Mouse (Mus musculus) neural tube, embryonic 11.5 days (tissue): ENCODE results near the gene Adamtsl5. TPM values are rescaled to one million over a fixed set of nuclear protein-coding genes. Genes with fewer than 3 reads are reported as not detected.

Source experiments
- ATAC-seq: fragments of 200-750 bp; cut with Nextera tagmentation; 2 replicates; pipeline ENCODE4 v1.8.0; 2017; ENCODE audit warnings: moderate number of reproducible peaks, mild to moderate bottlenecking, moderate TSS enrichment, moderate library complexity; ENCODE audit not compliant: insufficient read depth, low FRiP score, low TSS enrichment
- DNase-seq: peaks from one replicate; pipeline ENCODE4 v3.0.0-alpha.2; 2015; ENCODE audit warnings: low spot score
- H3K27ac ChIP-seq: fragments of 300-500 bp; sonication (generic); 2 replicates; pipeline ENCODE4 v1.5.1; 2014; ENCODE audit warnings: low read depth, mild to moderate bottlenecking, low read length
- H3K27me3 ChIP-seq: fragments of 300-500 bp; sonication (generic); 2 replicates; pipeline ENCODE4 v1.6.1; 2014; ENCODE audit warnings: mild to moderate bottlenecking, low read length, mixed read lengths; ENCODE audit not compliant: control insufficient read depth, insufficient read depth
- H3K36me3 ChIP-seq: fragments of 300-500 bp; sonication (generic); 2 replicates; pipeline ENCODE4 v1.6.1; 2014; ENCODE audit warnings: mild to moderate bottlenecking, low read length, moderate library complexity, mixed read lengths; ENCODE audit not compliant: control insufficient read depth, insufficient read depth
- H3K4me1 ChIP-seq: fragments of 300-500 bp; sonication (generic); 2 replicates; pipeline ENCODE4 v1.6.1; 2014; ENCODE audit warnings: low read length, mixed read lengths; ENCODE audit not compliant: control insufficient read depth, insufficient read depth
- H3K4me2 ChIP-seq: fragments of 300-500 bp; sonication (generic); 2 replicates; pipeline ENCODE4 v1.6.1; 2014; ENCODE audit warnings: low read depth, mild to moderate bottlenecking, moderate library complexity
- H3K4me3 ChIP-seq: fragments of 300-500 bp; sonication (generic); 2 replicates; pipeline ENCODE4 v1.5.1; 2014; ENCODE audit warnings: low read depth, low read length
- H3K9ac ChIP-seq: fragments of 300-500 bp; sonication (generic); 2 replicates; pipeline ENCODE4 v1.6.1; 2014; ENCODE audit warnings: mild to moderate bottlenecking, low read length
- H3K9me3 ChIP-seq: fragments of 300-500 bp; sonication (generic); 2 replicates; pipeline ENCODE4 v1.6.1; 2016; ENCODE audit warnings: low read length; ENCODE audit not compliant: control insufficient read depth
- WGBS: fragments of 180-500 bp; shearing (Covaris S2); extraction: QIAGEN DNeasy Blood & Tissue Kit; methylation state at CpG from one replicate; pipeline ENCODE4 v1.1.7; 2014; 5-methylcytosine and 5-hydroxymethylcytosine counted together
- polyA plus RNA-seq: library from polyadenylated mRNA; unstranded; fragments of >200 nt; fragmentation: Nextera tagmentation; extraction: Ambion mirVana; gene quantifications from 2 replicates; pipeline ENCODE4 v1.2.1, GENCODE M21; 2014

The Adamtsl5 gene
- polyA plus RNA-seq, 1 experiment from 2014 or later: 0.17 TPM

DNA sequence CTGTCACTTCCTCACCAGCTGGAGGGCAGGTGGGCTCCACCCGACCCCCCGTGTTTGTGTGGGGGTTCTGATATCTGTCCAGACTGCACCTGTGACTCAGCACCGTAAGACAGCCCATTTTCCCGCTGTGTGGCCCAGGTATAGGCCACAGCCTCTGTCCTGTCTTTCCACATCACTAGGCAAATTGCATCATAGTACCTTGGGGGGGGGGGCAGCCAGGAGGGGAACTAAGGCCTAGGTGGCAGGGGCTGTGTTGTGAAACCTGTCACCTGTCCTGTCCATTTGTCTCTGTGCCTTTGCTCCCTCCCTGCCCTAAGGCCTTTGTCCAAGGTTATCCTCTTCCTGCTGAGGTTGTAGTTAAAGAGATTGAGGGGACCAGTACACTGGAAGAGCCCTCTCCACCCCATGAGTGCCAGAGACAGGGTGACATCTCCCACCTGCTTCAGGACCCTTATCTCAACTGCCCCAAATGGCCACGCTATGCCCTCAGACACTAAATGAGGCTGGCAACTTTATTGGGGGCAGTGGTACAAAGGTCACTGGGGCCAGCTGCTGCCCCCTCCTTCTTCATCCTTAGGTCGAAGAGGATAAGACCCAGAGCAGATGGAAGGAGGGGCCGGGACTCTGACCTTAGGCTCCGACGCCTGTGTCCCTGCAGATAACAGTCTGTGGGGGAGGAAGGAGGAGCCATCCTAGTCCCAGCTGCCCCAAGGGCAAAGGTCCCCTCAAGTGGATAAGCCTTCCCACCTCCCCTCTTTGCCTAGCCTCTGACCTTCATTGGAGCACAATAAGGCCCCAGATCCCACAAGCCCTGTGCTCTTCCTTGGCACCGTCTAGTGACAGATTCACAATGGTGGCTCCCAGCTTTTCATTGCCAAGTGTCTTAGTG lies 16.3 kb downstream of the Adamtsl5 start:
- no peak overlapping the region for H3K4me2 ChIP-seq
- peaks cover 7% of the 10 kb centered on the region for H3K4me1 ChIP-seq
- 68% methylated on average over 10 of the region's 10 CpGs for WGBS
- H3K36me3 ChIP-seq: no peaks in the 10 kb centered on the region
- no peak overlapping the region for H3K9ac ChIP-seq
- H3K4me3 ChIP-seq: no peak overlapping the region
- H3K27ac ChIP-seq: no peak overlapping the region
- DNase-seq (no peak), ATAC-seq (no peak)
- H3K9me3 ChIP-seq: no peaks in the 10 kb centered on the region
- peaks cover 3% of the 10 kb centered on the region for H3K27me3 ChIP-seq

- Histone ChIP-seq H3K27ac (no peak overlapping the region), H3K9ac (no peak overlapping the region), H3K27me3 (peaks cover 3% of the 10 kb centered on the region), H3K4me3 (no peak overlapping the region), H3K9me3 (no peaks in the 10 kb centered on the region), H3K4me2 (peak overlapping the region; percentile 81), H3K36me3 (no peaks in the 10 kb centered on the region), H3K4me1 (peaks cover 7% of the 10 kb centered on the region)
- WGBS: 86% methylated on average over 2 of the region's 2 CpGs
- DNase-seq (no peak), ATAC-seq (no peak)
These were observed 17.3 kb downstream of the Adamtsl5 start for GRCm38 (mm10) chr10:80330888-80331287.

DNA sequence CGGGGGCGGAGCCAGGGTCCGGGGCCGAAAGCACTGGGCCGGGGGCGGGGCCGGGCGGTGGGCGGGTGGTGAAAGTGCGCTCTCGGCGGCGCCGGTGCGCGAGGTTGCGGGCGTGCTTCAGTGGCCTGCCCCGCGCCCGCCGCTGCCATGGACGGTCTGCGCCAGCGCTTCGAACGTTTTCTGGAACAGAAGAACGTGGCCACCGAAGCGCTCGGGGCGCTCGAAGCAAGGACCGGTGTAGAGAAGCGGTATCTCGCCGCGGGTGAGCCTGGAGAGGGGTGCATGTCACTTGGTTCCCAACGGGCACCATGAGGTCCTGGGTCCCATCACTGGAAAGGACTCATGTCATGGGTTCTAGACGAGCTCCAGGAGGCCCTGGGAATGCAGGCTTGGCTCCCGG lies 18.1 kb downstream of the Adamtsl5 start:
- ATAC-seq: no peak
- H3K9me3 ChIP-seq: no peaks in the 10 kb centered on the region
- WGBS: under 1% methylated on average over 33 of the region's 41 CpGs

GRCm38 (mm10) chr10:80329273-80330081 lies 18.7 kb downstream of the Adamtsl5 start, which contains the start of the genes Pcsk4 and Reep6:
Pcsk4 (minus strand) TSS chr10:80329498.
Reep6 (plus strand) TSS chr10:80329953.
- 6% methylated on average over 33 of the region's 36 CpGs for WGBS
- Histone ChIP-seq H3K4me3 (peak within 1 kb of the TSS; percentile 37), H3K27ac (no peak within 1 kb of the TSS), H3K4me2 (peak within 1 kb of the TSS; percentile 81), H3K9me3 (no peaks in the 10 kb centered on the region), H3K36me3 (no peaks in the 10 kb centered on the region), H3K4me1 (peaks cover 7% of the 10 kb centered on the region), H3K27me3 (peaks cover 3% of the 10 kb centered on the region), H3K9ac (peak within 1 kb of the TSS; percentile 44)
- ATAC-seq: peak; percentile 95
- DNase-seq: peak; percentile 99

More for the DNA sequence above, 18.1 kb downstream of the Adamtsl5 start:
- H3K9ac ChIP-seq: peak overlapping the region; percentile 44; the same call in 1 of the 2 replicates
- H3K27me3 ChIP-seq: peaks cover 3% of the 10 kb centered on the region
- no peak for DNase-seq
- no peaks in the 10 kb centered on the region for H3K36me3 ChIP-seq
- H3K4me3 ChIP-seq: peak overlapping the region; percentile 37
- no peak overlapping the region for H3K27ac ChIP-seq
- H3K4me2 ChIP-seq: peak overlapping the region; percentile 81
- peaks cover 7% of the 10 kb centered on the region for H3K4me1 ChIP-seq

DNA sequence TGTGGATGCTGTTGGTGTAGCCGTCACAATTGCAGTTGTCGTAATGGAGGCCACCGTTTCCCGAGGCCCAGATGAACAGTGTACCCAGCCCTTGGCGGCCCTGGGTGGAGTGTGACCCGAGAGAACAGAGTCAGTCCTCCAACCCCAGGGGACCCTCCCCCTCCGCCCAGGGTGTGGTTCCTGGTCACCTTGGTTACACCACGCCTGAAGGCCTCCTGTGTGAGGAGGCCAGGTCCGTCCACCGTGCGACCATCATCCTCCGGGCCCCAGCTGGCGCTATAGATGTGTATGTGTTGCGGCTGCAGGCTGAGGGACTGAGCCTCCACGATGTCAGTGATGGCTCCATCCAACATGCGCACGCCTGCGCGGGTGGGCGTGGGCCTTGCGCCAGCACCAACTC lies 23.2 kb downstream of the Adamtsl5 start:
- 77% methylated on average over 21 of the region's 21 CpGs for WGBS
- H3K4me1 ChIP-seq: peaks cover 8% of the 10 kb centered on the region
- no peak for DNase-seq
- no peaks in the 10 kb centered on the region for H3K36me3 ChIP-seq
- no peak for ATAC-seq
- no peak overlapping the region for H3K4me2 ChIP-seq
- H3K27ac ChIP-seq: no peak overlapping the region
- no peak overlapping the region for H3K9ac ChIP-seq
- no peaks in the 10 kb centered on the region for H3K9me3 ChIP-seq
- no peaks in the 10 kb centered on the region for H3K27me3 ChIP-seq
- no peak overlapping the region for H3K4me3 ChIP-seq

DNA sequence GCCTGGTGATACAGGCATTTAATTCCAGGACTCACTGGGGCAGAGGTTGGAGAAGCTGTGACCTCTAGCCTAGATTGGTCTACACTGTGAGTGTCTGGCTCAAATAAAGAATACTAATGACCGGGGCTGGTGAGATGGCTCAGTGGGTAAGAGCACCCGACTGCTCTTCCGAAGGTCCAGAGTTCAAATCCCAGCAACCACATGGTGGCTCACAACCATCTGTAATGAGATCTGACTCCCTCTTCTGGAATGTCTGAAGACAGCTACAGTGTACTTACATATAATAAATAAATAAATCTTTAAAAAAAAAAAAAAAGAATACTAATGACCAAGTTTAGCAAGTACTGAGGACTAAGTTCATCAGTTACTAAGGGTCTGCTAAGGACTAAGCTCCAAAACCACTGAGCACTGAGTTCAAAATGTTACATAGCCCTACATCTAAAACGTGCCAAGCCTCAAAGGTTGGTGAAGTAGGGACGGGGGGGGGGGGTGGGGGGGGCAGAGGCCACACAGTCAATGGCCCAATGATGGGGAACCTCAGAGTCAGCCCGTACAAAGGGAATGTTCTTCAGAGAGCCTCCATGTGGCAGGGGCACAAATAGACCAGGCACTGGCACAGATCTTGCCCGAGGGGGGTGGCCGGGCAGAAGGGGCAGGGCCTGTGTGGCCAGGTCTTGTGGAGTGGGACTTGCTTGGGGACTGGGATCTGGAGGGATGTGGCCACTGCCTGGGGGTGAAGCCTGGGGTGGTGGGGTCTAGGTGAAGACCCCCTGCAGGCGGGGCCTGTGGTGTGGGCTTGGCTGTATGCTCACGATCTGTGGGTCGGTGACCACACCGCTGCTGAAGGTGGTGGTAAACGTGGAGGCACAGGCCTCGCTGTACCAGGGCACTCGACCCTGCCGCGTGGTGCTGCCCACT lies 23.8 kb downstream of the Adamtsl5 start:
- DNase-seq (no peak), ATAC-seq (no peak)
- 81% methylated on average over 17 of the region's 17 CpGs for WGBS
- H3K4me3 ChIP-seq: no peak overlapping the region
- no peaks in the 10 kb centered on the region for H3K27me3 ChIP-seq
- no peak overlapping the region; the same call in 1 of the 2 replicates for H3K4me2 ChIP-seq
- no peaks in the 10 kb centered on the region for H3K9me3 ChIP-seq
- H3K36me3 ChIP-seq: no peaks in the 10 kb centered on the region
- no peak overlapping the region for H3K27ac ChIP-seq
- H3K9ac ChIP-seq: no peak overlapping the region
- peaks cover 13% of the 10 kb centered on the region for H3K4me1 ChIP-seq

DNA sequence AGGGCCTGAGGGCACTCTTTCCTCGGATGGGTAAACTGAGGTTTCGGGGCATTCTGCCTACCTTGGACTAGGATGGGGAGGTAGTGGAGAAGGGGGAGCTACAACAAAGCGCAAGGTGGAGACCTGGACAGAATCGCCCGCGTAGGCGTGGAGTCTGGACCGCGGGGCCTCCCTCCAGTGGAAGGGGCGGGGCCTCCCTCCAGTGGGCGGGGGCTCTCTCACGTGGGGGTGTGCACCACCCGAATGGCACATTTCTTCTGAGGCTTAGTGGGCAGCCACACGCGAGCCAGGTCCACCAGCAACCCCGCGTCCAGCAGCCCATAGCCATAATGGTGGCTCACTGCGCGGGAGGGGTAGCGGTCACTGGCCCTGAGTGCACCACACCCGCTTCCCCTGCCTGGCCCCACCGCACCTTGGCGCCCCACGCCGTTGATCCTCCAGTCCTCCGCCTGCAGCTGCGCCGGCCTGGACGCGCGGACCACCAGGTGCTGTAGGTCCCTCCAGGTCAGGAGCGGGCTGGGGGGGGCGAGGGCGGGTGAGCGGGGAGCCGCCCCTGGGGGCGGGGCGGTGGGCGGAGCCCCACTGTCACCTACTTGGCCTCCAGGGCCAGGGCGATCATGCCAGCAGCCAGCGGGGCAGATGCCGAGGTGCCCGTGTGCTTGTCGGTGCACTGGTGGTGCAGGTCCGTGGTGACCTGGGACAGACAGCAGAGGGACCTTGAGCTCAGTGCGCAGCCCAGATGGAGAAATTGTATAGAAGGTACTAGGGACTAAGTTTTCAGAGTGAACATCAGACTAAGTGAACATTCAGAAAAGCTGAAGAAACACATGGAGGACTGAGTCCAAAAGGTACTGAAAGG lies 24.7 kb downstream of the Adamtsl5 start:
- DNase-seq: peak; percentile 53
- no peak overlapping the region for H3K27ac ChIP-seq
- no peaks in the 10 kb centered on the region for H3K36me3 ChIP-seq
- no peaks in the 10 kb centered on the region for H3K9me3 ChIP-seq
- H3K9ac ChIP-seq: peak overlapping the region; percentile 56
- H3K4me3 ChIP-seq: peak overlapping the region; percentile 44
- H3K4me2 ChIP-seq: peak overlapping the region; percentile 93
- H3K4me1 ChIP-seq: peaks cover 14% of the 10 kb centered on the region
- 2% methylated on average over 39 of the region's 46 CpGs for WGBS
- ATAC-seq: peak; percentile 32; the same call in 1 of the 2 replicates
- H3K27me3 ChIP-seq: no peaks in the 10 kb centered on the region
